Mouse (Mus musculus) G1E-ER4 (cell line): Measurements from ENCODE around the gene Klhdc9. TPM values are rescaled to one million over a fixed set of nuclear protein-coding genes. Genes with fewer than 3 reads are reported as not detected.

Experiments
- GATA1 ChIP-seq: IDR thresholded peaks from one replicate; pipeline ENCODE4 v1.8.0; 2012; ENCODE audit warnings: low read length, inconsistent platforms
- polyA plus RNA-seq: library from polyadenylated mRNA; stranded (reverse); fragments of >175 nt; gene quantifications from 2 replicates; pipeline ENCODE4 v1.2.3, GENCODE M21; 2012

The Klhdc9 gene
- polyA plus RNA-seq, 1 experiment, result 0.63 TPM

GRCm38 (mm10) chr1:171329433-171330215 lies 31.0 kb downstream of the Klhdc9 start:
- no peak for TF ChIP-seq GATA1

- no peak for TF ChIP-seq GATA1
Observed at GRCm38 (mm10) chr1:171328839-171329432, 31.7 kb downstream of the Klhdc9 start, which contains the start of gene Dedd. TSS of gene Dedd (plus strand) at chr1:171329145.

- no peak for TF ChIP-seq GATA1
Observed at GRCm38 (mm10) chr1:171328244-171328643, 32.4 kb downstream of the Klhdc9 start.

- TF ChIP-seq GATA1, result no peak
Observed at GRCm38 (mm10) chr1:171325571-171325970, 35.0 kb downstream of the Klhdc9 start.

GRCm38 (mm10) chr1:171322012-171322411 lies 38.6 kb downstream of the Klhdc9 start:
- no peak for TF ChIP-seq GATA1

- TF ChIP-seq GATA1, result no peak
Observed at GRCm38 (mm10) chr1:171321415-171321814, 39.2 kb downstream of the Klhdc9 start.

GRCm38 (mm10) chr1:171320151-171320550 lies 40.4 kb downstream of the Klhdc9 start:
- TF ChIP-seq GATA1, result no peak

- TF ChIP-seq GATA1, result no peak
Observed at GRCm38 (mm10) chr1:171319748-171320147, 40.9 kb downstream of the Klhdc9 start.

GRCm38 (mm10) chr1:171309321-171309720 lies 51.3 kb downstream of the Klhdc9 start:
- TF ChIP-seq GATA1, result no peak

Other genes with a start within 250 kb of the Klhdc9 start
- 0.67 and 1.5 TPM in 2 replicates for gene Cfap126, start 246.9 kb downstream of the Klhdc9 start, polyA plus RNA-seq
- gene Sdhc, start 210.2 kb downstream of the Klhdc9 start, polyA plus RNA-seq, result 51.9 and 128 TPM in 2 replicates
- gene Mpz, start 210.1 kb downstream of the Klhdc9 start, polyA plus RNA-seq, result 0.14 TPM in 1 of 2 replicates, not detected in the other
- gene Pcp4l1, start 164.5 kb downstream of the Klhdc9 start, polyA plus RNA-seq, result not detected in 2 replicates
- gene Nr1i3, start 146.8 kb downstream of the Klhdc9 start, polyA plus RNA-seq, result 0.40 and 0.42 TPM in 2 replicates
- gene Tomm40l, start 138.3 kb downstream of the Klhdc9 start, polyA plus RNA-seq, result 50.2 and 61.5 TPM in 2 replicates
- gene Apoa2, start 135.7 kb downstream of the Klhdc9 start, polyA plus RNA-seq, result not detected in 2 replicates
- not detected in 2 replicates for gene Fcer1g, start 126.4 kb downstream of the Klhdc9 start, polyA plus RNA-seq
- 0.09 TPM in 2 replicates for gene Adamts4, start 110.4 kb downstream of the Klhdc9 start, polyA plus RNA-seq
- gene Ndufs2, start 109.4 kb downstream of the Klhdc9 start, polyA plus RNA-seq, result 40.4 and 106 TPM in 2 replicates
- gene B4galt3, start 90.5 kb downstream of the Klhdc9 start, polyA plus RNA-seq, result 26.9 and 32.7 TPM in 2 replicates
- gene Ppox, start 79.6 kb downstream of the Klhdc9 start, polyA plus RNA-seq, result 38.6 and 45.3 TPM in 2 replicates
- gene Usp21, start 72.8 kb downstream of the Klhdc9 start, polyA plus RNA-seq, result 49.8 and 54.4 TPM in 2 replicates
- gene Ufc1, start 65.8 kb downstream of the Klhdc9 start, polyA plus RNA-seq, result 51.5 and 62.9 TPM in 2 replicates
- gene Dedd, start 31.7 kb downstream of the Klhdc9 start, polyA plus RNA-seq, result 25.2 and 28.3 TPM in 2 replicates
- gene Nit1, start 15.2 kb downstream of the Klhdc9 start, polyA plus RNA-seq, result 14.2 and 16.9 TPM in 2 replicates
- 19.0 and 19.9 TPM in 2 replicates for gene Pfdn2, start 15.1 kb downstream of the Klhdc9 start, polyA plus RNA-seq
- gene Nectin4, start 9.3 kb upstream of the Klhdc9 start, polyA plus RNA-seq, result not detected in 2 replicates
- gene Arhgap30, start 28.2 kb upstream of the Klhdc9 start, polyA plus RNA-seq, result 0.95 and 1.1 TPM in 2 replicates
- 35.2 and 37.5 TPM in 2 replicates for gene Usf1, start 50.5 kb upstream of the Klhdc9 start, polyA plus RNA-seq
- gene Tstd1, start 58.1 kb upstream of the Klhdc9 start, polyA plus RNA-seq, result 0.22 TPM in 1 of 2 replicates, not detected in the other
- not detected in 2 replicates for gene F11r, start 76.7 kb upstream of the Klhdc9 start, polyA plus RNA-seq
- gene Alyref2, start 142.7 kb upstream of the Klhdc9 start, polyA plus RNA-seq, result 12.2 and 15.6 TPM in 2 replicates
- gene Itln1, start 174.5 kb upstream of the Klhdc9 start, polyA plus RNA-seq, result not detected in 2 replicates
- not detected in 2 replicates for gene Cd244a, start 198.4 kb upstream of the Klhdc9 start, polyA plus RNA-seq
- not detected in 2 replicates for gene Ly9, start 246.6 kb upstream of the Klhdc9 start, polyA plus RNA-seq